Mouse (Mus musculus) heart, embryonic 15.5 days (tissue): Measurements from ENCODE around the gene Prkaa2. TPM values are rescaled to one million over a fixed set of nuclear protein-coding genes. Genes with fewer than 3 reads are reported as not detected.

Experiments
- ATAC-seq: fragments of 200-750 bp; cut with Nextera tagmentation; replicated peaks from 2 replicates; pipeline ENCODE4 v1.8.0; 2017; ENCODE audit warnings: low read depth, moderate TSS enrichment; ENCODE audit not compliant: insufficient number of reproducible peaks, insufficient read depth, low FRiP score
- H3K27ac ChIP-seq: fragments of 300-500 bp; sonication (generic); 2 replicates; pipeline ENCODE4 v1.5.1; 2015; ENCODE audit warnings: mild to moderate bottlenecking, inconsistent platforms
- H3K27me3 ChIP-seq: fragments of 300-500 bp; sonication (generic); 2 replicates; pipeline ENCODE4 v1.6.1; 2015; ENCODE audit warnings: inconsistent platforms
- H3K36me3 ChIP-seq: fragments of 300-500 bp; sonication (generic); 2 replicates; pipeline ENCODE4 v1.6.1; 2015; ENCODE audit warnings: mild to moderate bottlenecking, inconsistent platforms
- H3K4me1 ChIP-seq: fragments of 300-500 bp; sonication (generic); replicated peaks from 2 replicates; pipeline ENCODE4 v1.6.1; 2015; ENCODE audit warnings: inconsistent platforms
- H3K4me2 ChIP-seq: fragments of 300-500 bp; sonication (generic); 2 replicates; pipeline ENCODE4 v1.6.1; 2015; ENCODE audit warnings: inconsistent platforms, mild to moderate bottlenecking, moderate library complexity
- H3K4me3 ChIP-seq: fragments of 300-500 bp; sonication (generic); 2 replicates; pipeline ENCODE4 v1.5.1; 2015; ENCODE audit warnings: mild to moderate bottlenecking, inconsistent platforms
- H3K9ac ChIP-seq: fragments of 300-500 bp; sonication (generic); 2 replicates; pipeline ENCODE4 v1.6.1; 2015; ENCODE audit warnings: mild to moderate bottlenecking, inconsistent platforms
- H3K9me3 ChIP-seq: fragments of 300-500 bp; sonication (generic); replicated peaks from 2 replicates; pipeline ENCODE4 v1.6.1; 2016; ENCODE audit warnings: inconsistent platforms
- WGBS: fragments of 180-500 bp; shearing (Covaris S2); methylation state at CpG from one replicate; pipeline ENCODE4 v1.1.7; 2015; ENCODE audit warnings: mixed read lengths; 5-methylcytosine and 5-hydroxymethylcytosine counted together
- polyA plus RNA-seq: library from polyadenylated mRNA; unstranded; fragments of >200 nt; fragmentation: Nextera tagmentation; extraction: Ambion mirVana; gene quantifications from 2 replicates; pipeline ENCODE4 v1.2.1, GENCODE M21; 2015

The Prkaa2 gene
- polyA plus RNA-seq, 1 experiment from 2014 or later = 46.6 TPM

DNA sequence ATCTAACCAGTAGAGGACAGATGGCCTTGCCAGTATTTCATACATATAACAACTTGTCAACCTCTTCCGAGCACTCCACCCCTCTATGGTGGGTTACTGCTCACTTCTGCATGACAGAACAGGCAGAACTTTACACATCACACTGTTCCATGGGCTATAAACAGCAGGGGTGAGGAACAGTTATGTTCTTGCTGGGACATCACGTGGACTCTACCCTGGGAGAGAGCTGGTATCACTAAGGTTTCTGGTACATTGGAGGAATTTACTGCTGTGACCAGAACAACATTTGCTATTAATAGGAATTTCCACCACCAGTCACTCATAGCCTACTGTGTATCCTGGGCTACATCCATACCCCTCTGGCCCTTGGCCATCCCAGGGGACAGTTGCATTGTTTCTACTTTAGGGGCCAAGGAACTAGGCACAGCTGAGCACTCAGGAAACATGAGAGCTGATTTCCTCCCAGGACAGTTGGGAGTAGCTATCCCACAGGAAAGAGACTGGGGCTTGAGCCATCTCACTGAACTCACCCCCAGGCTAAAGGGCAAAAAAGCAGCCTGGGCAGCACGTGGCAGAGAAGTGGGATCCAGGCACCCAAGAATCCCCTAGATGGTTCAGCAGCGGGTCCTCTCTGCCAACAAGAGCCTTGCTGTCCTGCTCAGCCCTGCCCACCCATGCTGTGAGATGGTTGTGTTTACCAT lies 23.8 kb upstream of the Prkaa2 start:
- Histone ChIP-seq H3K4me3 (no peak overlapping the region), H3K36me3 (no peaks in the 10 kb centered on the region), H3K27ac (peak overlapping the region; percentile 25), H3K9ac (no peak overlapping the region), H3K4me2 (no peak overlapping the region), H3K27me3 (no peaks in the 10 kb centered on the region), H3K4me1 (peaks cover 7% of the 10 kb centered on the region), H3K9me3 (no peaks in the 10 kb centered on the region)
- no peak; the same call in 1 of the 2 replicates for ATAC-seq
- WGBS = 72% methylated on average over 4 of the region's 4 CpGs

DNA sequence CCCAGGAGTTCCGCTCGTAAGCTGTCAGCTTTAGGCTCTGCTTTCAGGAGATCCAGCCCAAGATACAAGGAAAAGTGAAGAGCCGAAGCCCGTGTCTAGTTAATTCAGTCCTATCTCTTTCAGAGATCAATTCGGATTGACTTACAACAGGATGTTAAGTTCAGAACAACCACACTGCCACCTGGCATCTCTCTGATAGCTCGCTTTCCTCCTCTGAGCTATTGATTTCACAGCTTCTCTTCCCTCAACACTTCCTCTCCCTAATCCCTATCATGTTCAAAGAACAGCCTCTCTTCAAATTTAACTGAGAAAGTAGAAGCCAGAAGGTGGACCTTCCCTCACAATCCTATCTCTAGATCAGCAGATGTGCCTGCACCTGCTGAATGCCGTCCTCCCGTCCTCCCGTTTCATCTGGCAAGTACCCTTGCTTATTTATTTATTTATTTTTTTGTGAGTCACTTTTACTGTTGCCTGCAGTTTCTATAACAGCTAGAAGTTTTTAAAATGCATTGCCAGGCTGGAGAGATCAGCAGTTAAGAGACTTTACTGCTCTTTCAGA lies 22.1 kb upstream of the Prkaa2 start:
- Histone ChIP-seq H3K9ac (no peak overlapping the region), H3K27ac (no peak overlapping the region), H3K27me3 (no peaks in the 10 kb centered on the region), H3K36me3 (no peaks in the 10 kb centered on the region), H3K4me2 (no peak overlapping the region), H3K9me3 (no peaks in the 10 kb centered on the region), H3K4me1 (peaks cover 7% of the 10 kb centered on the region), H3K4me3 (no peak overlapping the region)
- no peak for ATAC-seq
- WGBS = 74% methylated on average over 9 of the region's 9 CpGs

DNA sequence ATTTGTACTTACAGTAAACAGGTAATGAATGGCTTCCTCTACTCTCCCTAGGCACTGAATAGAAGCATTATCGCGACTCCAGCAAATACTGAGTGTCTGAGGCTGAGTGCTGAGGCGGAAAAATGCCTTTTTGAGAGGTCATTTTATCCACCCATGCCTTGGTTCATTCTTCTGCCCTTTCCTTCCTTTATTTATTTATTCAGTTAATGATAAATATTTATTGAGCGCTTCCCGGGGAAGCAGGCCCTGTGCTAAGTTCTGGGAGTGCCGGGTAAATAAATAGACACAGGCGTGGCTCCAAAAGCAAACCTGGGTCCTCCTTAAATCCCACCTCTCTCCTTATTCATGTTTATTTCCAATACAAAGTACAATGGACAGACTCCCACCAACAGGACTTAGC lies 19.5 kb upstream of the Prkaa2 start:
- no peaks in the 10 kb centered on the region for H3K36me3 ChIP-seq
- WGBS = 75% methylated on average over 7 of the region's 7 CpGs
- H3K4me1 ChIP-seq = peaks cover 15% of the 10 kb centered on the region
- H3K4me3 ChIP-seq = no peak overlapping the region
- no peak overlapping the region for H3K9ac ChIP-seq
- no peak overlapping the region for H3K27ac ChIP-seq
- ATAC-seq = no peak
- H3K9me3 ChIP-seq = no peaks in the 10 kb centered on the region
- H3K4me2 ChIP-seq = no peak overlapping the region
- H3K27me3 ChIP-seq = no peaks in the 10 kb centered on the region

DNA sequence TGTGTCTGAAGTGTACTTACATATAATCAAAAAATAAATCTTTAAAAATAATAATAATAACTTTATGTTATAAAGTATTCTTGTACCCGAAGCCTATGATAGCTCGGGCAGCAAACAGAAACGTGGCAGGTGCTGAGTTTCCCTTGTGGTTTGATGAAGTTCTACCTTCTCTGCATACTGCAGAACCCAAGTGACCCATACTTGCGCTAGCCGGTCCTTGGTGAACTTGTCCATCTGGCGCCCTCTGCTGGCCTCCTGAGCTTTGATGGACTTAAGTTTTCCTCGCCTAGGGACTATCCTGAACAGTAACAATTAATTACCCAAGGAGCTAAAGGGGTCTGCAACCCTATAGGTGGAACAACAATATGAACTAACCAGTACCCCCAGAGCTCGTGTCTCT lies 12.7 kb upstream of the Prkaa2 start:
- no peak overlapping the region for H3K9ac ChIP-seq
- peaks cover 15% of the 10 kb centered on the region; the same call in 1 of the 2 replicates for H3K4me1 ChIP-seq
- no peaks in the 10 kb centered on the region for H3K27me3 ChIP-seq
- ATAC-seq = 0 out of 2 replicates have a peak, but pooled peaks have one; percentile 43
- no peak overlapping the region for H3K27ac ChIP-seq
- H3K4me3 ChIP-seq = no peak overlapping the region
- WGBS = 47% methylated on average over 8 of the region's 8 CpGs
- H3K9me3 ChIP-seq = no peaks in the 10 kb centered on the region
- H3K4me2 ChIP-seq = no peak overlapping the region
- H3K36me3 ChIP-seq = no peaks in the 10 kb centered on the region

DNA sequence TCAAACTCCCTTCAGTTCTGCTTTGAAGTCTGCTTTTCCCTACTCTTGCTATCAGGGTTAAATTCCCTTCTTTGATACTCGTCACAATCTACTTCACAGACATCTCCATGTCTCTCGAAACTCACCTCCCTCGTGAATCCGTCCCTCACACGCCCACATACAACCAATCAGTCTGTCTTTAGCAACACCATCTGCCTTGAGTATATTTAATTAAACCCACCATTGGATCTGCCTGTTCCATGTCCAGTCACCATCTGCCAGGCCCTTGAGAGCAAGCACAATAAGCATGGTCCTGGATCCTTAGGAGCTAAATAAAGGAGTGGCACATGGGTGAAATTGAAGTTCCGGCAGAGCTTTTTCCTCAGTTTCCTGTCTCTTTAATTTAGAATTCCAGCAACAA lies 11.4 kb upstream of the Prkaa2 start:
- no peaks in the 10 kb centered on the region for H3K27me3 ChIP-seq
- H3K9ac ChIP-seq = no peak overlapping the region
- no peak overlapping the region for H3K27ac ChIP-seq
- peaks cover 15% of the 10 kb centered on the region; the same call in 1 of the 2 replicates for H3K4me1 ChIP-seq
- H3K4me3 ChIP-seq = no peak overlapping the region
- no peak overlapping the region for H3K4me2 ChIP-seq
- H3K36me3 ChIP-seq = no peaks in the 10 kb centered on the region
- ATAC-seq = no peak
- 75% methylated on average over 6 of the region's 6 CpGs for WGBS
- H3K9me3 ChIP-seq = no peaks in the 10 kb centered on the region

DNA sequence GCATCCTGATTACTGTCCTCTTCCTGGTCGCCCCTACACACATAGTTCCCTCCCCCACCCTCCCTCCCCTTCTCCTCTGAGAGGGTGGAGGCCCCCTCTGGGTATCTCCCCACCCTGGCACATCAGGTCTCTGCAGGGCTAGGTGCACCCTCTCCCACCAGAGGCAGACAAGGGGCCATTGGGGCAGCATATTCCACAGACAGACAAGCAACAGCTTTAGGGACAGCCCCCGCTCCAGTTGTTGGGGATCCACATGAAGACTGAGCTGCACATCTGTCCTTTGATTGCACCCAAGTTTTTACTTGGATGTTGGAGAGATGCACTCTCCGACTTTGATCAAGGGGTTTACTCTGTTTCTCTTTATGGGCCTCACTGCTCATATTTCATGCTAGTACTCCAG lies 3.8 kb upstream of the Prkaa2 start:
- Histone ChIP-seq H3K27ac (no peak overlapping the region), H3K9me3 (no peaks in the 10 kb centered on the region), H3K9ac (no peak overlapping the region), H3K27me3 (no peaks in the 10 kb centered on the region), H3K4me1 (peaks cover 14% of the 10 kb centered on the region), H3K4me2 (no peak overlapping the region), H3K4me3 (no peak overlapping the region), H3K36me3 (no peaks in the 10 kb centered on the region)
- no peak for ATAC-seq
- 82% methylated on average over 3 of the region's 3 CpGs for WGBS

DNA sequence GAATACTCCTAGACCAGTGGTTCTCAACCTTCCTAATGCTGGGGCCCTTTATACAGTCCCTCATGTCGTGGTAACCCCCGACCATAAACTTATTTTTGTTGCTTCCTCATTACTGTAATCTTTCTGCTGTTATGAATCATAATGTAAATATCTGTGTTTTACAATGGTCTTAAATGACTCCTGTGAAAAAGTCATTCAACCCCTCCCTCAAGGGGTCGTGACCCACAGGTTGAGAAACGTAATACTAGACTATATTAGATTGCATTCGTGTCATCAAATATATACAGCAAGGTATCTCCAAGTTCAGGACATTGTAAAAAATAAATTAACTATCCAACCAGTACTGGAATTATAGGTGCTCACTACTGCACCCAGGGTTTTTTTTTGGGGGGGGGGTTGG lies 3.4 kb upstream of the Prkaa2 start:
- Histone ChIP-seq H3K4me2 (no peak overlapping the region), H3K9me3 (no peaks in the 10 kb centered on the region), H3K4me1 (peaks cover 11% of the 10 kb centered on the region), H3K4me3 (no peak overlapping the region), H3K27ac (no peak overlapping the region), H3K9ac (no peak overlapping the region), H3K27me3 (no peaks in the 10 kb centered on the region), H3K36me3 (no peaks in the 10 kb centered on the region)
- no peak for ATAC-seq
- WGBS = 81% methylated on average over 5 of the region's 5 CpGs

DNA sequence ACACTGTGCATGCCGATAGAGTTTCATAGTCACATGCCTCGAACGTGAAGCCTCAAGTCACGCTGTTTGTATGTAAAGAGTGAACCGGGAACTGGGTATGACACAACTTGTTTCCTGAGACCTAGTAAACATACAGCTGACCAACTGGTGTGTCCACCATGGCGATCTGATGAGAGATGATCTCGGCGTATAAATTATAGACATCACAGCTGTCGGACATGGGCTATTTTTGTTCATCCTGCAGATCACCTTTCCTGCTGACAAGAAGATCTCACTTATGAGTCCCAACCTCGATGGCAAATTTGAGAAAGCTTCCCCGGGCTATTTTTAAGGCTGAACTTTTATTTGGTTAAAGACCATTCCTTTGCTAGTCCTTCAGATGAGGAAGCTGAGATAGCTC lies 2.1 kb upstream of the Prkaa2 start:
- H3K27ac ChIP-seq = no peak overlapping the region
- no peak for ATAC-seq
- H3K4me3 ChIP-seq = no peak overlapping the region
- no peaks in the 10 kb centered on the region for H3K36me3 ChIP-seq
- H3K4me2 ChIP-seq = no peak overlapping the region
- H3K9ac ChIP-seq = no peak overlapping the region
- H3K4me1 ChIP-seq = peaks cover 7% of the 10 kb centered on the region
- H3K9me3 ChIP-seq = no peaks in the 10 kb centered on the region
- no peaks in the 10 kb centered on the region for H3K27me3 ChIP-seq
- 76% methylated on average over 11 of the region's 11 CpGs for WGBS

DNA sequence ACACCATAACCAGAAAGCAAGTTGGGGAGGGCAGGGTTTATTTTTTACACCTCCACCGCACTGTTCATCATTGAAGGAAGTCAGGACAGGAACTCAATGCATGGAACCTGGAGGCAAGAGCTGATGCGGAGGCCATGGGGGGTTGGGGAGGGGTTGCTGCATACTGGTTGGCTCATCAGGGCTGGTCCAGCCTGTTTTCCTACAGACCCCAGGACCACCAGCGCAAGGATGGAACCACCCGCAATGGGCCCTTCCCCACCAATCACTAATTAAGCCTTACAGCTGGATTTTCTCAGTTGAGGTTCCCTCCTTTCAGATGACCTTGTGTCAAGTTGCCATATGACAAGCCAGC lies 970 bp upstream of the Prkaa2 start:
- 52% methylated on average over 4 of the region's 4 CpGs for WGBS
- Histone ChIP-seq H3K9me3 (no peaks in the 10 kb centered on the region), H3K4me1 (peaks cover 10% of the 10 kb centered on the region), H3K4me2 (peak overlapping the region; percentile 79), H3K27me3 (no peaks in the 10 kb centered on the region), H3K9ac (peak overlapping the region; percentile 73), H3K27ac (peak overlapping the region; percentile 94), H3K36me3 (no peaks in the 10 kb centered on the region), H3K4me3 (peak overlapping the region; percentile 64)
- ATAC-seq = no peak

DNA sequence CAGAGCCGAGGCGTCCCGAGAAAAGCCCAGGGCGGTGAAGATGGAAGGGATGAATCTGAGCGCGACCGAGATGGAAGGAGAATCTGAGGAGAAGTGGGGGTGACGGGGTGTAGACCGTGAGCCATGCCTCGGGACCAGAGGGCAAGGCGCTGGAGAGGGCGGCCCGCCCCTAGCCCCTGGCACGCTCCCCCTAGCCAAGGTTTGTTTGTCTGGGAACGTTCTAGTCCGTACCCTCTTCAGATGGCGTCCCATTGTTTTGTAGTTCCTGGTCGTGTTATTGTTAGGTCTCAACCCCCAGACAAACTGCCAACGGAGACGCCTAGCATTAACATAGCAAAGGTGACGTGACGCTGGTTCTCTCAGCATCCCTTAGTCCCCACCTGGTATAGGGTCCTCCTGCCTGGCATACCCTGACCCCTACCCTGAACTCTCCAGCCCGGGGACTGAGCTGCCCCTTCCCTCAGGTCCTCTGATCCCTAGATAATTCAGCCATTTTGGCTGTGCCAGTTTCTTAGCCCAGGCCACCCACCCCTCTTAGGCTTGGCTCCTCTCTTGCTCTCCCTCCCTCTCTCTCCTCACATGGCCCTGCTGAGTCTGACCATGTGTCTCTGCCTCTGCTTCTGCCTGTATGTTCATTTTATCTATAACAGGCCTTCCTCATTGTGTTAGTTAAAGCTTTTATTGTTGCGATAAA lies 447 bp upstream of the Prkaa2 start:
- Histone ChIP-seq H3K9ac (peak overlapping the region; percentile 73), H3K36me3 (no peaks in the 10 kb centered on the region), H3K9me3 (no peaks in the 10 kb centered on the region), H3K4me2 (peak overlapping the region; percentile 79), H3K27me3 (no peaks in the 10 kb centered on the region), H3K4me1 (peaks cover 14% of the 10 kb centered on the region), H3K4me3 (peak overlapping the region; percentile 64), H3K27ac (peak overlapping the region; percentile 94)
- WGBS = 3% methylated on average over 24 of the region's 24 CpGs
- ATAC-seq = peak; percentile 58

DNA sequence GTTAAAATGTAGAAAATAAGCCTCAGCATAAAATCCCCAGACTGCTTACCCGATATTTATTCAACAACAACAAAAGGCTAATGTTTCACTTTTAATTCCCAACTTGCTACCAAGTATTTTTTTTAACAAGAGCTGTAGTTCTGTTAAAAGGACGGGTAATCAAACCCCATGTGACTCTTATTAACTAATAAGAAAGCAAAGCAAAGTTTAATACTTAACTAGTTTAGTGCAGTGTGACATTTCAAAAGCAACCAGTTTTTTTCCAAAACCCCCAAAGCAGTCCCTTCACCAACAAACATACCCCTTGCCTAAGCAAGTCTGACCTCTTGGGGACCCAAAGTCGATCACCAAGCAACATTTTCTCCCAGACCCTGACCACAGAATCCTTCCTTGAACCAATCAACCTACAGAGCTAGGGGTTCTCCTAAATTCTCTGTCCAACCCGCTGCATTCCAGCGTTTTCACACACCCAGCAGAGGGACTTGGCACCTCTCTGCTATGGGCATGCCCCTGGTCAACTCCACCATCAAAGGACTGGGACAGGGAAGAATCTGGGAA lies 970 bp downstream of the Prkaa2 start:
- Histone ChIP-seq H3K9ac (peak overlapping the region; percentile 73), H3K4me1 (peaks cover 18% of the 10 kb centered on the region), H3K27ac (peak overlapping the region; percentile 94), H3K9me3 (no peaks in the 10 kb centered on the region), H3K4me3 (peak overlapping the region; percentile 64), H3K27me3 (no peaks in the 10 kb centered on the region), H3K4me2 (peak overlapping the region; percentile 79), H3K36me3 (no peaks in the 10 kb centered on the region)
- peak; percentile 18; the same call in 1 of the 2 replicates for ATAC-seq
- WGBS = 19% methylated on average over 5 of the region's 5 CpGs
